Mouse (Mus musculus) right cerebral cortex, postnatal 14 days (tissue): ENCODE results near the gene Gm12794.
"Not testable (repeated sequence)": the region's sequence is repeated elsewhere in the genome, so short reads cannot be mapped to it uniquely, and the experiment has no call there.

ENCODE experiments used
- DNase-seq: peaks from one replicate; pipeline ENCODE4 v3.0.0; 2022

The Gm12794 gene

GRCm38 (mm10) chr4:101940107-101940506, at the start of gene Gm12794:
Gm12794 (plus strand) TSS chr4:101940407.
- DNase-seq = not testable (repeated sequence)

- no peak for DNase-seq
Observed at GRCm38 (mm10) chr4:101893656-101894420, 46.4 kb upstream of the Gm12794 start, which contains the start of gene C130073F10Rik. C130073F10Rik (minus strand) TSS chr4:101893789.

GRCm38 (mm10) chr4:101908821-101909220, 31.4 kb upstream of the Gm12794 start, which contains the start of gene Gm12800:
Gm12800 (plus strand) TSS chr4:101909121.
- not testable (repeated sequence) for DNase-seq

GRCm38 (mm10) chr4:101980949-101981348, 40.7 kb downstream of the Gm12794 start, which contains the start of gene Gm12790:
Gm12790 (minus strand) TSS chr4:101981049.
- not testable (repeated sequence) for DNase-seq

DNA sequence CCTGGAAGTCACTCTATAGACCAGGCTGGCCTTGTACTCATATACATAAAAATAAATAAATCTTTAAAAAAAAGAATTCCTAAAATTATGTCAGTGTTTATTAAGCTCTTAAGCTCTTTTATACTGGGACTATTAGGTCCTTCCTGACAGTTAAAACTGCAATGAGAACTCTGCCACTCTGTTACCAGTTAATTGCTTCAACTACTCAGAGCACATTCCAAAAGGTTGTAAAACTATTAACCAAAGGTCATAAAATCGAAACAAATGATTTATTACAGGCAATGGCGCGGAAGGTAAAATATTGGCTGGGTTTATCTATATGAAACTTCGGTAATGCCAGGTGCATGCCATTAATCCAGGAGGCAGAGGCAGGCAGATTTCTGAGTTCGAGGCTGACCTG, 45.5 kb downstream of the Gm12794 start:
- no peak for DNase-seq

DNA sequence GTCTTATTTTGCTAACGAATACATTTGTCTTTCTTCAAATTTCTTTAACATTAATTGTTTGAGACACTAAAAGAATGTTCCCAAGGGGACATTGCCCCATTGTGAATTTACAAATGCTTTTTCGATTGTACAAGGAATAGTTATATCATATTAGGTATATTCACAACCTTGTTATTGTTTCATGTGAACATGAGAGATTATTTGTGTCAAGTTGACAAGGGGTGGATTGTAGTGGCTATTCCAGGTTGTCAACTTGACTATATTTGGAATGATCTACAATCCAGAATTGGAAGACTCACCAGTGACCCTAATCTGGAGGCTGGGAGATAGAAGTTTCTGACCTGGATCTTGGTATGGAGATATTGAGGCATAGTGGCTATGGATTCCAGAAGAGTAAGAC, 46.1 kb downstream of the Gm12794 start, which contains the start of gene Gm12789:
Gene Gm12789 (plus strand): TSS at position 301 of the 400 bp plus-strand sequence.
- DNase-seq = not testable (repeated sequence)
